Mouse (Mus musculus): ENCODE measurements at regions not wholly inside any gene's neighbourhood (a gene's known extent, or its start where the extent isn't known, plus 50 kb on each side); places are given as distances from the start of the nearest gene placed in this dataset.

GRCm38 (mm10) chr9:90683319-90683718, 412.7 kb upstream of the Tbc1d2b start:
- no peaks in the 10 kb centered on the region for H3K4me1 ChIP-seq
- H3K27me3 ChIP-seq, result no peaks in the 10 kb centered on the region
- H3K4me2 ChIP-seq (replicated peaks), result no peak overlapping the region
- WGBS, result 9% methylated on average over 3 of the region's 3 CpGs
- no peak overlapping the region for H3K27ac ChIP-seq (replicated peaks)
- ATAC-seq (replicated peaks), result no peak
- H3K9me3 ChIP-seq, result no peaks in the 10 kb centered on the region
- no peak overlapping the region for H3K4me3 ChIP-seq
- no peak overlapping the region for H3K9ac ChIP-seq (replicated peaks)
- no peaks in the 10 kb centered on the region for H3K36me3 ChIP-seq

- Histone ChIP-seq H3K27ac (replicated peaks) (no peak overlapping the region), H3K27me3 (no peaks in the 10 kb centered on the region; the same call in 1 of the 2 replicates), H3K9ac (replicated peaks) (no peak overlapping the region), H3K4me3 (no peak overlapping the region), H3K36me3 (no peaks in the 10 kb centered on the region), H3K4me2 (replicated peaks) (no peak overlapping the region), H3K9me3 (no peaks in the 10 kb centered on the region), H3K4me1 (peaks cover 14% of the 10 kb centered on the region)
- no peak for ATAC-seq (replicated peaks)
- 85% methylated on average over 12 of the region's 12 CpGs for WGBS
Observed at GRCm38 (mm10) chr9:90690066-90690465, 419.5 kb upstream of the Tbc1d2b start.

GRCm38 (mm10) chr9:90691137-90691536, 420.5 kb upstream of the Tbc1d2b start:
- H3K4me2 ChIP-seq (replicated peaks), result no peak overlapping the region
- no peak overlapping the region for H3K4me3 ChIP-seq
- H3K27ac ChIP-seq (replicated peaks), result no peak overlapping the region
- peaks cover 2% of the 10 kb centered on the region; the same call in 1 of the 2 replicates for H3K27me3 ChIP-seq
- no peaks in the 10 kb centered on the region for H3K9me3 ChIP-seq
- ATAC-seq (replicated peaks), result no peak
- no peaks in the 10 kb centered on the region for H3K36me3 ChIP-seq
- no peak overlapping the region for H3K9ac ChIP-seq (replicated peaks)
- H3K4me1 ChIP-seq, result peaks cover 14% of the 10 kb centered on the region

GRCm38 (mm10) chr9:90691676-90692661, 421.4 kb upstream of the Tbc1d2b start:
- 13% methylated on average over 12 of the region's 12 CpGs for WGBS
- H3K9me3 ChIP-seq, result no peaks in the 10 kb centered on the region
- H3K4me3 ChIP-seq, result no peak overlapping the region
- H3K27me3 ChIP-seq, result peaks cover 2% of the 10 kb centered on the region; the same call in 1 of the 2 replicates
- peaks cover 14% of the 10 kb centered on the region for H3K4me1 ChIP-seq
- no peak overlapping the region for H3K4me2 ChIP-seq (replicated peaks)
- peak overlapping the region; percentile 55; the same call in 1 of the 2 replicates for H3K27ac ChIP-seq (replicated peaks)
- H3K36me3 ChIP-seq, result no peaks in the 10 kb centered on the region
- no peak for ATAC-seq (replicated peaks)
- no peak overlapping the region for H3K9ac ChIP-seq (replicated peaks)

- no peak overlapping the region for H3K9ac ChIP-seq (replicated peaks)
- H3K4me1 ChIP-seq, result peaks cover 17% of the 10 kb centered on the region
- H3K27me3 ChIP-seq, result peaks cover 5% of the 10 kb centered on the region; the same call in 1 of the 2 replicates
- peak; percentile 95 for ATAC-seq (replicated peaks)
- no peaks in the 10 kb centered on the region for H3K36me3 ChIP-seq
- H3K4me3 ChIP-seq, result no peak overlapping the region
- H3K27ac ChIP-seq (replicated peaks), result peak overlapping the region; percentile 55
- H3K9me3 ChIP-seq, result no peaks in the 10 kb centered on the region
- no peak overlapping the region; the same call in 1 of the 2 replicates for H3K4me2 ChIP-seq (replicated peaks)
- WGBS, result 8% methylated on average over 9 of the region's 9 CpGs
Observed at GRCm38 (mm10) chr9:90693031-90693671, 422.5 kb upstream of the Tbc1d2b start.

GRCm38 (mm10) chr9:90694051-90694645, 423.5 kb upstream of the Tbc1d2b start:
- Histone ChIP-seq H3K36me3 (no peaks in the 10 kb centered on the region), H3K4me3 (no peak overlapping the region), H3K9ac (replicated peaks) (no peak overlapping the region), H3K9me3 (no peaks in the 10 kb centered on the region), H3K4me2 (replicated peaks) (no peak overlapping the region), H3K27ac (replicated peaks) (peak overlapping the region; percentile 55), H3K4me1 (peaks cover 17% of the 10 kb centered on the region), H3K27me3 (peaks cover 5% of the 10 kb centered on the region; the same call in 1 of the 2 replicates)
- ATAC-seq (replicated peaks), result no peak
- 25% methylated on average over 13 of the region's 13 CpGs for WGBS

- Histone ChIP-seq H3K9me3 (no peaks in the 10 kb centered on the region), H3K36me3 (no peaks in the 10 kb centered on the region), H3K4me1 (peaks cover 21% of the 10 kb centered on the region), H3K9ac (replicated peaks) (no peak overlapping the region), H3K27ac (replicated peaks) (no peak overlapping the region), H3K4me3 (no peak overlapping the region), H3K27me3 (peaks cover 5% of the 10 kb centered on the region; the same call in 1 of the 2 replicates), H3K4me2 (replicated peaks) (no peak overlapping the region)
- WGBS, result 80% methylated on average over 7 of the region's 7 CpGs
- no peak for ATAC-seq (replicated peaks)
Observed at GRCm38 (mm10) chr9:90695693-90696092, 425.1 kb upstream of the Tbc1d2b start.

- H3K4me3 ChIP-seq, result no peak overlapping the region
- no peak for ATAC-seq (replicated peaks)
- no peak overlapping the region for H3K9ac ChIP-seq (replicated peaks)
- H3K27me3 ChIP-seq, result peaks cover 5% of the 10 kb centered on the region; the same call in 1 of the 2 replicates
- H3K36me3 ChIP-seq, result no peaks in the 10 kb centered on the region
- H3K27ac ChIP-seq (replicated peaks), result peak overlapping the region; percentile 63
- peaks cover 24% of the 10 kb centered on the region for H3K4me1 ChIP-seq
- no peaks in the 10 kb centered on the region for H3K9me3 ChIP-seq
- no peak overlapping the region for H3K4me2 ChIP-seq (replicated peaks)
- WGBS, result 37% methylated on average over 11 of the region's 11 CpGs
Observed at GRCm38 (mm10) chr9:90697279-90698000, 426.8 kb upstream of the Tbc1d2b start.

GRCm38 (mm10) chr9:90698439-90698838, 427.8 kb upstream of the Tbc1d2b start:
- ATAC-seq (replicated peaks), result no peak
- H3K27me3 ChIP-seq, result peaks cover 5% of the 10 kb centered on the region; the same call in 1 of the 2 replicates
- no peak overlapping the region for H3K4me3 ChIP-seq
- H3K27ac ChIP-seq (replicated peaks), result no peak overlapping the region
- WGBS, result 61% methylated on average over 7 of the region's 7 CpGs
- H3K9ac ChIP-seq (replicated peaks), result no peak overlapping the region
- H3K36me3 ChIP-seq, result no peaks in the 10 kb centered on the region
- peaks cover 17% of the 10 kb centered on the region for H3K4me1 ChIP-seq
- H3K4me2 ChIP-seq (replicated peaks), result no peak overlapping the region
- H3K9me3 ChIP-seq, result no peaks in the 10 kb centered on the region

GRCm38 (mm10) chr9:90699064-90699463, 428.5 kb upstream of the Tbc1d2b start:
- no peak overlapping the region for H3K4me3 ChIP-seq
- H3K36me3 ChIP-seq, result no peaks in the 10 kb centered on the region
- H3K27me3 ChIP-seq, result peaks cover 5% of the 10 kb centered on the region; the same call in 1 of the 2 replicates
- H3K9me3 ChIP-seq, result no peaks in the 10 kb centered on the region
- peaks cover 15% of the 10 kb centered on the region for H3K4me1 ChIP-seq
- no peak overlapping the region for H3K27ac ChIP-seq (replicated peaks)
- H3K4me2 ChIP-seq (replicated peaks), result no peak overlapping the region
- no peak for ATAC-seq (replicated peaks)
- H3K9ac ChIP-seq (replicated peaks), result no peak overlapping the region
- WGBS, result 27% methylated on average over 4 of the region's 4 CpGs

Measured in forebrain, embryonic 15.5 days (tissue).